Mouse (Mus musculus) 3T3-L1 (cell line): ENCODE data around the gene Hist2h2ab.
A peak's percentile ranks its signal among the peaks of the same experiment; 100 is the strongest.
"Not testable (repeated sequence)": the region's sequence is repeated elsewhere in the genome, so short reads cannot be mapped to it uniquely, and the experiment has no call there.

Experiments
- DNase-seq: peaks from one replicate; pipeline ENCODE4 v3.0.0-alpha.2; 2015; ENCODE audit warnings: low read depth, low spot score

The Hist2h2ab gene

DNA sequence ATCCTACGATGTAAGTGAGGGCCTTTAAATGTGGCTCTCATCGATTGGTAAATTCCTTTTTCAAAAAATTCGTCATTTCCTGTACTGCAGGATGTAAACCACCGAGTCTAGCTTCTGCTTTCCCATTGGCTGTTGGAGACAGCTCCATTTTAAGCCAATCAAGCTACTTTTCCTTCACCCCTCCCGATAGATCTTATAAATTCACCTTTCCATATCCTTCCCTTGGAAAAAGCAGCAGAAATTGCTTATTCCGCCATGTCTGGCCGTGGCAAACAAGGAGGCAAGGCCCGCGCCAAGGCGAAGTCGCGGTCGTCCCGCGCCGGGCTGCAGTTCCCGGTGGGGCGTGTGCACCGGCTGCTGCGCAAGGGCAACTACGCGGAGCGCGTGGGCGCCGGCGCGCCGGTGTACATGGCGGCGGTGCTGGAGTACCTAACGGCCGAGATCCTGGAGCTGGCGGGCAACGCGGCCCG lies at the start of gene Hist2h2ab, which contains the start of gene Bola1:
Gene Hist2h2ab (plus strand): TSS at position 205 of the 470 bp plus-strand sequence.
Gene Bola1 (minus strand): TSS at position 49 of the 470 bp plus-strand sequence.
- DNase-seq: peak; percentile 92

DNA sequence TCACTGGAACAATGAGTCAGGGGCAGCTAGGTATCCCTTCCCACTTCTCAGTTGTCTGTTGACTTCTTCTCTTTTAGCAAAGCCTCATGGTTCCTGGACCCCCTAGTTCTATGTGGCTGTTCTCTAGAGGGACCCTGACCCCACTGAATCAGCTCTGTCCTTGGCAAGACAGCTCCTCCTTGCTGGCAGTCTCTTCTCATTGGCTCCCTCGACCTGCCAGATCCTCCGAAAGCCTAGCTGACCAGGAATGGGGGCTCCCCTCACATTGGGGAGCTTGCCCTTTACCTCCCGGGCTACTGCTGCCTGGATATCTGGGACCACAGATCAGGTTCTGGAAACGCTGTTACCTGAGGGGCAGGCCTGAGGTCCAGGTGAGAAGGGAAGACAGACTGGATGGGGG lies 49.4 kb upstream of the Hist2h2ab start:
- no peak for DNase-seq

DNA sequence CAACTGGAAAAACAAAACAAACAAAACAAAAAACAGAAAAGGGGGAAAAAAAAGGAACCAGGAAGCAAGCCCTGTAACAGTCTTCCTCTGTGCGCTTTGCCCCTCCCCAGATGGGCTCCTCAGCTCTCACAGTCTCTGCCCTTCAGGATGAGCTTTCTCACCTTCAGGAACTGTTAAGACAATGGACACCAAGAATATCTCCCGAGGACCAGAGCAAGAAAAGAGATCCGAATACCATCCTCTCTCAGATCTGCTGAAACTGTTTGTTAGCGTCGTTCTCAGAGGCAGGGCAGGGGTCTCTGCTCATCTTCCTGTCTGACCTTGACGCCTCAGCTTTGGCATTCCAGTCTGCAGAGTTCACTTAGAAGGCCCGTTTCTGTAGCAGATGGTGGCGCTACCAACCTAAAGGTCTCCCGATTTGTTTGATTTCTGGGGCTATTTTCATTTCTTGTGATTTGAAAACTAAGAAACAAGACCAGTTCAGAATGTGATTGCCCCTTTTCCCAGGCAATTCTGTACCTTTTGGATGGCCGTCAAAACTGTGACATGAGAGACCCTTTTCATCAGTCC lies 48.6 kb upstream of the Hist2h2ab start:
- DNase-seq: no peak

DNA sequence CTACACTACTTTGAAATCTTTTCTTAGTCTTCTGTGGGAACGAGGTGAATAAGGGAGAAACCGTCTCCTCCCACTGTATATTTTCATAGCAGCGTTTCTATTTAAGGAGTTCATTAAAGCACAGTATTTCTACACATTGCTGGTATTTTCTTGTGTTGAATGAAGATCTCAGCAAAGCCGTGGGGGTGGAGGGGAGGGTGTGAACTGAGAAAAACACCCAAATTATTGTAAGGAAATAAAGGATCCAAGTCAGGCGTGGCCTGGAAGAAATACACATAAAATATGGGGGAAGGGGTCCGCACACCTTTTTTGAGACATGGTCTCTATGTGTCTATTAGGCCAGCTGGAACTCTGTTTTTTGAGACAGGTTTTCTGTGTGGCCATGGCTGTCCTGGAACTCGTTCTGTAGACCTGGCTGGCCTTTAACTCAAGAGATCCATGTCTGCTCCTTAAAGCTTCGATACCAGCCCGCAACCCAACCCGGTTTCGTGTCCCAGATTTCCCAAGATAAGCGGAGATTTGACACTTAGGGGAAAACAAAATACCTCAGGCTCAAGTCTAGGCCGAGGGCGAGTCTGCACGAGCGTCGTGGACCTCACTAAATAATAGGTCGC lies 48.0 kb upstream of the Hist2h2ab start:
- DNase-seq: no peak

DNA sequence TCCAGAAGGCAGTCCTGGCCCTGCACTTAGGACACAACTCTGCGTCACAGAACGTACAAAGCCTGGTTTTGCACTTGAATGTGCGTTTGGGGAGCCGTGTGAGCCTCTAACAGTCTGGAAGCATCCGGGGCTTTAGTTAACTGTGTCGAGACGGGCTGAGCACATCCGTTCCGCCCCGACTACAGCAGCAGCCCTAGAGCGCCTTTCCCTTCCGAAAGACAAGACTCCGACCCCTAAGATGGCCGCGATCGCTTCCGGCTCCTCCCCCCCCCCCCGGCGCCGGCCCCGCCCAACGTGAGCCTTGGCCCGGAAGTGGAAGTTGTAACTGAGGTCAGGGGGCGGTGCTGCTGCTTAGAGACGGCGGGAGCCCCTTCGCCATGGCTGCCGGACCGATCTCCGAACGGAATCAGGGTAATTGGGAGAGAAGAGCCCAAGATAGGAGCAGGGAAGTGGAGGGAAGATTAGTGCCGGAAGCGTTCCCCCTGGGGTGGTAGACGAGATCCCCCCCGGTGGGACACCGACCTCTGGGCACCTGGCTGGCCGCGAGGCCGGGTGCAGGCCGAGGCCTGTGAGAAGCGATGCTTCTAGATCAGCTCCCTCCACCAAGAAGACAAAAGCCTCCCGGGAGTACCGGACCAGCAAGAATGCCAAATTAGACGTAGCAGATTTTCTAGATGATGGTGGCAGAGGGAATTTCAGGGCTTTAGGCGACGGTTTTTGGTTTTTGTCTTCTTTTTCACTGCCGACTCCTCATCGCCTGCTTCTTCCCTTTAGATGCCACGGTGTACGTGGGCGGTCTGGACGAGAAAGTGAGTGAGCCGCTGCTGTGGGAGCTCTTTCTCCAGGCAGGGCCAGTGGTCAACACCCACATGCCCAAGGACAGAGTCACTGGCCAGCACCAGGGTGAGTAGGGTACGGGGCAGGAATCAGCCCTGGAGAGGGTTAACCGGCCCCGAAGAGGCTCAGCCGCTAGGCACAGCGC lies 47.2 kb upstream of the Hist2h2ab start, which contains the start of gene Sf3b4:
Gene Sf3b4 (plus strand): TSS at position 136 of the 982 bp plus-strand sequence.
- peak; percentile 91 for DNase-seq

DNA sequence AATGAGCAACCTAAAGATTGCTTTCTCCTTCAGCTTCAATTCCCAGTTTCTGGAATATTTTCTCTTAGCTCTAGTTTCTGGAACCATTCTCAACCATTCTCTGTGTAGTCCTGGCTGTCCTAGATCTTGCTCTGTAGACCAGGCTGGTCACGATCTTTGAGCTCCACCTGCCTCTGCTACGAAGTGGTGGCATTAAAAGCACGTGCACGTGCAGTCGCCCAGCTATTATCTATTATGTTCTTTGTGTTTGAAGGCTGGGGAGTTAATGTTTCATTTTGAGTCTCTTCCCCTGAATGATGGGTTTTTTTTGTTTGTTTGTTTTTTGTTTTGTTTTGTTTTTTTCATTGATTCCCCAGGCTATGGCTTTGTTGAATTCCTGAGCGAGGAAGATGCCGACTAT lies 46.5 kb upstream of the Hist2h2ab start:
- DNase-seq: no peak

DNA sequence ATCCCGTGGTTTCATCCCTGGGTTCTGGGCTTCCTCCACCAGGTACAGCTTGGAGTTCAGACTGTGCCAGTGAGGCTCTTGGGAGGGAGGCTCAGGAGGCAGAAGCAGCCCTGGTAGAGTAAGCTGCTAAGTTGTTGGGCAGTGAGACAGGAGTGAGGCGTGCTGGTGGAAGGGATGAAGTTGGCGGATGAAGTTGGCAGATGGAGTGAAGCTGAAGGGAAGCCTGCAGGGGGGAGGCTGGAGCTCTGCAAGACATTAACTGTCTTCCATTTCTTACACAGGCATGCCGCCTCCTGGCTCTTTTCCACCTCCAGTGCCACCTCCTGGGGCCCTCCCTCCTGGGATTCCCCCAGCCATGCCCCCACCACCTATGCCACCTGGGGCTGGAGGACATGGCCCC lies 45.6 kb upstream of the Hist2h2ab start:
- DNase-seq: not testable (repeated sequence)

DNA sequence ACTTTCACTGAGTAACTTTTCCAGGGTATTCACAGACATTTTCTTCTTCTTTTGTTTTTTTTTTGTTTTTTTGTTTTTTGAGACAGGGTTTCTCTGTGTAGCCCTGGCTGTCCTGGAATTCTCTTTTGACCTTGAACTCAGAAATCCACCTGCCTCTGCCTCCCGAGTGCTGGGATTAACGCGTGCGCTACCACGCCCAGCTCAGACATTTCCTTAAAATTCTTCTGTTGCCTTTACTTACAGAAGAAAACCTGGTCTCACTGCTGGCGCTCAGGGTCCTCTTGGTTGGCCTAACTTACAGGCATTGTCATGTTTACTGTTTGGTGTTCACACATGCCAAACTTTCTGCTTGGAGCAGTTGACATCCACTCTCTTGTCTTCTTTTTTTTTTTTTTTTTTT lies 44.4 kb upstream of the Hist2h2ab start:
- no peak for DNase-seq

DNA sequence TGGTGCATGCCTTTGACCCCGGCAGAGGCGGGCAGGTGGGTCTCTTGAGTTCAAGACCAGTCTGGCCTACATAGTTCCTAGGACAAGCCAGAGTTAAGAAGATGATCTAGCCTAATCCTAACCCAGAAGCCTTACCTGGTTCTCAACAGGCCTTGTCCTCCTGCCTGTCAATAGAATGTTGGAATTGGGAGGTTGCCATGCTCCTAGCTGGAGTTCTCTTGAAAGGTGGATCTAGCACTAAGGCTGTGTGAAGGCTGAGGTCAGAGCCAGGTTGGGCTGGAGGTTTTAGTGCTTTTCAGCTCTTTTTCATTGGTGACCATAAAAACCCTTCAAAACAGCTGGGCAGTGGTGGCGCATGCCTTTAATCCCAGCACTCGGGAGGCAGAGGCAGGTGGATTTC lies 41.2 kb upstream of the Hist2h2ab start:
- DNase-seq: no peak

DNA sequence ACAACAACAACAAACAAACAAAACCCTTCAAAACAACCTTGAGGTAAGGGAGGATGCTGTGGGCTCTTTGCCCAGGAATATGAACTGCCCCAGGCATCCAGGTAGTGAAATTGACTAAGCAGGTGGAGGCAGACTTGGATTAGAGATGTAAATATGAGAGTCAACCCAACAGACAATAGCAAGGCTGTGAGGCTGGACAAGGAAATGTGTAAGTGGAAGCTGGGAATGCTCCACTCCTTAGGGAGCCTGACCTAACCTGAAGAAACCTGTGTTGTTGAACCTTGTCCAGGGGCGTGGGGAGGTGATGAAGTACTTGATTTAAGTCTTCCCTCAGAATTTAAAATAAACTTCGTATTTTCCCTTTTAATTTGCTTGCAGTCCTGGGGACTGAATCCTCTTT lies 40.8 kb upstream of the Hist2h2ab start:
- no peak for DNase-seq

DNA sequence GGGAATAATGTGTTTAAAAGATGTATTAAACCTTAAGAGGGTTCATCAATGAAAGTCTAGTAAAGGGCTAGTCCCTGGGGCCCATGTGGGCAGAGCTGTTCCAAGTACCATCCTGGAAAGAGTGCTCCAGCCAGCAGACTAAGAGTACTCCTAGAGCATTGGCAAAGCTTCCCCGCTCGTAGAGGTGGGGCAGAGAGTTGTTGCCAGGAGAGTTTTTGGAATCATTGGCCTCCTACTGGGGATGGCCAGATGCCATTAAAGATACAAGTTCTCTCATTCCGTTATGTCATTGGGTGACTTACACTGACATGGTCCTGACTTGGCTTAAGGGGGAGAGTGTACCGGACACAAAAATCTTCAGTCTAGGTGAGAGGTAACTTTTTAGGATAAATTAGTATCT lies 40.1 kb upstream of the Hist2h2ab start:
- DNase-seq: peak; percentile 30

DNA sequence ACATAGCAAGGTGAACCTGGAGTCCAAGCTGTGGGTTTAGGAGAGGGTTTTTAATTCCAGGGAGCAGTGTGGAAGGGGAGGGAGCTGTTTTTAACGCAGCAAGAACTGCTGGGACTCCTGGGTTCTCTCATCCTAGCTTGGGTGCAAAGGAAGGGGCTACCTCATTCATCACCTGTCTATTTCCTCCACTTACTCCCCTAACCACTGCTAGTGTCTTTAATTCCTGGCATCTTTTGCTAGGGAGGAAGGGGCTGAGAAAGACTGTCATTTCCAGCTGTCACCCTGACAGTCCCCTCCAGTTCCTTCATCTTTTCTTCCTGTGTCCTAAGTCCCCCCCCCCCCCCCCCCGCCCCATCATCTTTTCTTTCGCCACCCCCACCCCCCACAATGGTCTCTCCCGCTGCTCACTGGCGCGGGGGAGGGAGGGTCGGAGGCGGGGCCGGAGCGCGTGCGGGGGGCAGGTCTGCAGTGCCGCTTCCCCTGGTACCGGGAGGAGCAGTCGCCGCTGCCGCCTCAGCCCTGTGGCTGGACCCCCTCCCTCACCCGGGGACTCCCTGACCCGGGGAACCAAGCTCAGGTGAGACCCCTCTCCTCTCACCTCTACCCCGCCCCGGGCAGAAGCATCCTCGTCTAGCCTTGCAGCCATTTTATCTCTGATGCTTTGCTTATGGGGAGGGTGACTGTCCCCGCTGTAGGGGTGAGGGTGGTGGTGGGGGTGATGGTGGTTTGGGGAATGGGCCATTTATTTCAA lies 38.8 kb upstream of the Hist2h2ab start, which contains the start of gene Sv2a:
Gene Sv2a (plus strand): TSS at position 425 of the 751 bp plus-strand sequence.
- no peak for DNase-seq

DNA sequence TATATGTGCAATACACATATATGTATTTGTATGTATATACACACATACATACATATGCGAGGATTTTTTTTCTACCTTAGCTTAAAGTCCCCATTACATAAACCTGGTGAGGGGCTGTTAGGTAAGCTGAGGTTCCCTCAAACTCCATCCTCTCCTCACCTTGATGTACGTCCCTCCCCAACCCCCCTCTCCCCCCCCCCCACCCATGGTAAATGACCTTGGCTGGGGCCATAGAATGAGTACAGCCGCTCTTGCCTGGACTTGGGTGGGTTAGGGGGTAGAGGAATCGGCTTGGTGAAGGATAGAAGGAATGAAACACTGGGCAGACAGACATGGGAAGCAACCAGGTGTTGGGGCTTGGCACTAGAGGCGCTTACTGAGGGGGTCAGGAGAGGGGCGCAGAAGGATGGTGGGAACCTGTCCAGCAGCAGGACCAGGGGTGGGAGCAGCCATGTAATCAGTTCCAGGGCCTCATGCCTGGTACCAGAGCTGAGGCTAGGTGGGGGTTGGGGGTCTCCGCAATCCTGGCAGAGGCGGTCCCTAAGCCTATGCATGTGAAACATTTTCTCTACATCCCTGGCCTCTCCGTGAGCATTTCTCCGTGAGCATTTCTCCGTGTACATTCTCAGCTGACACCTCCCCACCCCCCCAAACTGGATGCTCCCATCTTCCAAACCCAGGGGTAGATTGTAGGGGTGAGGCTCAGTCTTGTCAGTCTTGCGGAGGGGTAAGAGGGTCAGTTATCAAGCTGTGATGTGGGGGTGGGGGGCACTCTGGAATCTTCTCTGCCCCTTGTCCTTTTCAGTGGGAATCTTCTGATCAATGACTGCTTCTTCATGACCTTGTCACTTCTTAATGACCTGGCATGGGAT lies 37.9 kb upstream of the Hist2h2ab start:
- DNase-seq: no peak

DNA sequence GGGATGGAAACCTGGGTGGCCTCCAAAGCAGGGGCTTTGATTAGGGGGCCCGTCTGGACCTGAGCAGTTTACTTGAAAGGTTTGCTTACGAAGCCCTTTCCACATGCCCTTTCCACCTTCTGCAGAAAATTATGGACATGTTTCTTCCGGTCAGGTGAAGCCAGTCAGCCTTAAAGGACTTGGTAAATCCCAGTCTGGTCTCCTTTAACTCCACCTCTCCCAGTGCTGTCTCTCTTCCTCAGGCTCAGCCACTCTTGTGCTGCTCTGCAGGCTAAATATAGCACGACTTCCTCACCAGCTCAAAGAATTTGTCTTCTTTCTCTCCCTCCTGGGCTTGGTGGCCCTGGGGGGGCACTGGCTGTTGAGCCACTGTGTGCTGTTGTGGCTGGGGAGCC lies 37.3 kb upstream of the Hist2h2ab start:
- DNase-seq: no peak

DNA sequence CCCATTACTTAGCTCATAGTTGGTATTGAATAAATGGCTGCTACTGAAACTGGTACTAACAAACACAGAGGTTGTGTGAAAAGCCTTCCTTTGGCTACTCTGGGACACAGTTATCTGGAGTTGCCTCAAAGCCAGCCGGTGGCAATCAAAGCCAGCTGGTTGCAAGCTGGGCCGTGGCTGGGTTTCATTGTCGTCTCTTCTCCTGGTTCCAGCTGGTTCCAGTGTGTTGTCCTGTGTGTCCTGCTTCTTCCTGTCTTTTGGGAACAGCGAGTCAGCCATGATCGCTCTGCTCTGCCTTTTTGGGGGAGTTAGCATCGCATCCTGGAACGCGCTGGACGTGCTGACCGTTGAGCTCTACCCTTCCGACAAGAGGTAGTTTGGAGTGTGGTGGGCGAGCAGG lies 26.7 kb upstream of the Hist2h2ab start:
- no peak for DNase-seq

DNA sequence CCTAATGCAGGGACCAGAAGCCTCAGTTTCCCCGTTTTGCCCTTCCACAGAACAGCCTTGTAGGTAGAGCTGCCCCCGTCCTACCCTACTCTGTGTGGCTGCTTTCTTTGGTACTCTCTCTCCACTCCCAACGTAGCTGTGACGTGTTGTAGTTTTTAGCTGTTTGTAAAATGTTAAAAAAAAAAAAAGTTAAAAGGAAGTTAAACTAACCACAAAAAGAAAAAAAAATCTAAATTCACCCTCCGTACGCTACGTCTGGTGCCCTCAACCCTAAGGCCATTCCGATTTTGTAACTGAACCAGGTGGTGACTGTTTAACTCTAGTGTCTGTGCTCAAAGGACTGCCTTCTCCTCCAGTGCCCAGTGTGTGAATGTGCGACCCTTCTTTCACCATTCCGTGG lies 24.7 kb upstream of the Hist2h2ab start:
- DNase-seq: no peak

DNA sequence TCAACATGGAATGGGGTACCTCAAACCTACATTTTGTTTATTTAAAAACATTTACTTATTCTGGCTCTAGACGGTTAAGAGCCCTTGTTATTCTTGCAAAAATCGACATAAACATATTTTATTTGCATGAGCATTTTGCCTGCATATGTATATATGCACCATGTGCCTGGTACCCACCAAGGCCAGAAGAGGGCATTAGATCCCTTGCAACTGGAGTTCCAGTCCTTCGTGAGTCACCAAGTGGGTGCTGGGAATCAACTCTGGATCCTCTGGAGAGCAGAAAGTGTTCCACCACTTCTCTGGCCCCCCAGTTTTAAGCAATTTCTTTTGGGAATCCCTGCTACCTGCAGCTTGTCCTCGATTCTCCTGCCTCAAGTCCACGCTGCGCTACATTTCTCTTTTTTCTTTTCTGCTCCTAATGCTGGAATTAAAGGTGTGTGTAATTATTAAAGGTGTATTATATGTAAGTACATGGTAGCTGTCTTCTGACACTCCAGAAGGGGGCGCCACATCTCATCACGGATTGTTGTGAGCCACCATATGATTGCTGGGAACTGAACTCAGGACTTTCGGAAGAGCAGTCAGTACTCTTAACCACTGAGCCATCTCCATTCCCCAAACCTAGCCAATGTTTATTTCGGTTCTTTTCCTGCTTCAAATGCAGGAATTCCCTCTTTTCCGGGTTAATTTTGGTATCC lies 23.9 kb upstream of the Hist2h2ab start:
- DNase-seq: no peak

DNA sequence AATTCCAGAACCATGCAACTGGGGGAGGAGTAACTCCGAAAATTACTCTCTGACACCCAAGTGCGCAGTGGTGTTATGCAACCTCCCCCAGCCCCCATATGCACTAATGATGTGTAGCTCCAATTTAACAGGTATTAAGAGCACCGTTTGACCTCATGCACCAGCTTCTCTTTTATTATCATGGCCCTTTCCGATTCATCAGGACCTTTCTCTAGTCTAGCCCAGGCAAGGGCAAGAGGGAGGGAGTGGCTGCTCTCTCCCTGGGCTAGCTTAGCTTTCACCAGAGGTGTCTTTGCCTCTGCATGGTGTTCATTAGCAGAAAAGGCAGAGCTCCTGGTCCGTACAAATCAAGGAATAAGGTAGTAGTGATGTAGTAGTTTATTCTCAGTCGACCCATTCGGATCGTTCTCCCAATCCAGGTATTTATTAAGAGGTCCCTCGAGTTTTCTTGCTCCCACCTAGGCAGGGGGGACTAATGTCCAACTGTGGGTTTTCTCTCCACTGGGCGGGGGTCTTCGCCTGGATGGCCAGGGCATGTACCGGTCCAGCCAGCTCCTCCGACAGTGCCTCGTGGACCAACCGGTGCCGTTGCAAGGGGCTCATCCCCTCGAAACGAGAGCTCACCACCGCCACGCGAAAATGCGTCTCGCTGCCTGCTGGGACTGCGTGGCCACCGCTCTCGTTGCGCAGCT lies 23.1 kb upstream of the Hist2h2ab start:
- no peak for DNase-seq

DNA sequence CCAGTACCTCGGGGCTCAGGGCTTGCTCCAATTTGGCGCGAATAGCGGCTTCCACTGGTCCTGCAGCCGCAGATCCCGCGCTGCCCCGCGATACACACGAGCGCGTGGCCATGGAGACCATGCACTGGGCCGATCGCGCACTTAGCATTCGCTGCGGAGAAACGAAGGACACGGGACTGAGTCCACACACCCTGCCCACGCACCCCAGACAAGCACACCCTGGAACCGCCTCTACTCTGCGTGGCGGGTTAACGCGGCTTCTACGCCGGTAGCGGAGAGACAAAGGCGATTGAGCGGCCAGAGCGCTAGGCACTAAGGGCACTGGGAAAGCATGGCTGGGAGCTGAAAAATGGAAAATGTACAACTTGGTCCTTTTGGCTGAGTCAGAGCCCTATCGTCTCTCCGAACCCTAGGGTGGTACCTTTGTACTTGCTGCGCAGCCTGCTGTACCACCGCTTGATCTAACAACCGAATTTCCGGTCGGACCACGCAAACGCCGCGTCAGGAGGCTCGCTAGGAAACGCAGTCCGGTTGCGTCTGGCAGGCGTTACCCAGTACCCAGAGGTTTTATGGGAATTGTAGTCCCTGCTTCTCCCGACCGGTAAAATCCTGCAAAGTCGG lies 22.4 kb upstream of the Hist2h2ab start:
- peak; percentile 95 for DNase-seq
